Mouse (Mus musculus) adrenal gland, adult 18-20 months (tissue): ENCODE measurements around the gene Timp2. TPM values are rescaled to one million over a fixed set of nuclear protein-coding genes. Genes with fewer than 3 reads are reported as not detected.

Experiments used
- DNase-seq, 2 experiments: peaks; one replicate each; pipeline ENCODE4 v3.0.0; 2021 to 2022; ENCODE audit warnings: low spot score in 2 of 2
- total RNA-seq, 2 experiments: library from RNA; stranded (reverse); gene quantifications; 1 replicate in 1 of 2; 2 replicates in 1 of 2; pipeline ENCODE4 v1.2.3; 2021

Gene Timp2
- total RNA-seq, 2 experiments from 2014 or later, result 95.5 to 246 TPM

GRCm38 (mm10) chr11:118253447-118254158 is 101.9 kb downstream of the Timp2 start:
- no peak for DNase-seq

Other genes starting within 250 kb of the Timp2 start
- under 1 TPM in 1 of 2 experiments, not detected in 1; 0.03 TPM for gene Dnah17, start 225.1 kb downstream of the Timp2 start, total RNA-seq
- gene Cyth1, start 107.1 kb downstream of the Timp2 start, total RNA-seq, result 10 to 100 TPM; 29.4 to 32.2 TPM
- gene Usp36, start 65.5 kb downstream of the Timp2 start, total RNA-seq, result 10 to 100 TPM; 24.5 to 25.5 TPM
- gene Cep295nl, start 13.2 kb downstream of the Timp2 start, total RNA-seq, result under 1 TPM; 0.20 to 0.96 TPM
- 100 to 1,000 TPM in 1 of 2 experiments, 10 to 100 TPM in 1; 92.6 to 128 TPM for gene Lgals3bp, start 46.4 kb upstream of the Timp2 start, total RNA-seq
- 10 to 100 TPM; 30.1 to 33.1 TPM for gene Cant1, start 63.3 kb upstream of the Timp2 start, total RNA-seq
- gene C1qtnf1, start 72.5 kb upstream of the Timp2 start, total RNA-seq, result 10 to 100 TPM; 15.9 to 17.2 TPM
- 10 to 100 TPM in 1 of 2 experiments, 1 to 10 TPM in 1; 7.3 to 12.4 TPM for gene Engase, start 121.1 kb upstream of the Timp2 start, total RNA-seq